Mouse (Mus musculus) kidney, postnatal 10 days (tissue): Measurements from ENCODE around the gene Fcer1g.

Experiments
- DNase-seq: peaks from one replicate; pipeline ENCODE4 v3.0.0; 2021; ENCODE audit warnings: mixed read lengths

Gene Fcer1g

DNA sequence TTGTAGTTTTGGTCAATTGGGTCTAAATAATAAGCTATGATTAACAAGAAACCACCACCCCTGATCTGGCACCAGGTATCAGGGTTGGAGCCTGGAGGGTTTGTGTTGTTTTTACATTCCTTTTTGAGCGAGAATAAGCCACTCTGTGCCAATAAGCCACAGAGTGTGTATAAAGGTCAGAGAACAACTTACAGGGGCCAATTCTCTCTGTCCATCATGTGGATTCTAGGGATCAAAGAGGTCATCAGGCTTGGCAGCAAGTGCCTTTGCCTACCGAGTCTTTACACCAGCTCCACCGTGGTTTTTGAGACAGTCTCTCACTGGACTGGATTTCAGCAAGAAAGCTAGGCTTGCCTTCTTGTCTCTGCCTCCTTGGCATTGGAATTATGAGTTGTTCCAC, 21.3 kb downstream of the Fcer1g start:
- DNase-seq = no peak

DNA sequence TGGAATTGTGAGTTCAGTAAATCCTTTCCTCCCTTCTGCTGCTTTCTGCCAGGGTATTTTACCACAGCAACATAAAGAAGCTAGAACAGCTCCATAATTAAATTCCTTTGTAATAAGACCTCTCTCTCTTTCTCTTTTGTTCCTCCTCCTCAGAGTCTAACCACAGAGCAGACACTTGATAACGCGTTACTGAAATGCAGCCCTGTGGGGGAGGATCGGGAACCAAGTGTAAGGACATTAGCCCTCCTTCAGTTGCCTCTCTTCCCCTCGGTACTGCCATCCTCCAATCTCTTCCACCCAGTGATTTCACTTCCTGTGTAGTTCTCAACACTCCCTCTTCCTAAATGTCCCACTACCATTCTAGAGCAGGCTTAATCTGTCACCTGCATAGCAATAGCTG, 24.8 kb downstream of the Fcer1g start:
- no peak for DNase-seq

DNA sequence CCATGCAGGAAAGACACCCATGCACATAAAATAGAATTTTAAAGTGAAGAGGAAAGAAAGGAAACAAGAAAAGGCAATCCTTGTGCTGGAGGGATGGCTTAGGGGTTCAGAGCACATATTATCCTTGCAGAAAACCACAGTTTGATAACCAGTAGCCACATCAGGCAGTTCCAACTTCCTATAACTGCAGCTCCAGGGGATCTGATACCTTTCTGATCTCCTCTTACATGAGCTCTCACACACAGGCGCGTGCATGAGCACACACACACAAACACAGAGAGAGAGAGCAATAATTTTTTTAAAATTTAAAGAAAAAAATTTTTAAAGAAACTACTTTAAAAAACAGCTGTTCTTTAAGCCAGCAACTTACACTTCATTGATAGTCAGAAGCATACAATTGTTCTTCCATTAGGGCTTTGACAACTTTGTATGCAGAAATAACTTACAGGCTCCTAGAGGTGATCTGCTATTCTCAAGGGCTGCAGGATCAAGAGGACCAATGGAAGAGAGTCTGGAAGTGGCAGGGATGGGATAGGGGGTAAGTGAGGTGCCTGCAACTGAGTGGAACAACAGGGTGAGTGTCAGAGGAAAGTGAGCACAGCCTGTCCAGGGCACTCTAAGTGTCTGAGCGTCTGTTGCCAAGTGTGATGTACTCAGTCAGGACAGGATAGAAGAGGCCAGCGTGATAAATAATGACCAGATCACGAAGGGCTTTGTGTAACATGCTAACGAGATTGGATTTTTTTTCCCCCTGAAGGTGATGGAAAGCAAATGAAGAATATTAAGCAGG, 28.3 kb downstream of the Fcer1g start:
- no peak for DNase-seq

DNA sequence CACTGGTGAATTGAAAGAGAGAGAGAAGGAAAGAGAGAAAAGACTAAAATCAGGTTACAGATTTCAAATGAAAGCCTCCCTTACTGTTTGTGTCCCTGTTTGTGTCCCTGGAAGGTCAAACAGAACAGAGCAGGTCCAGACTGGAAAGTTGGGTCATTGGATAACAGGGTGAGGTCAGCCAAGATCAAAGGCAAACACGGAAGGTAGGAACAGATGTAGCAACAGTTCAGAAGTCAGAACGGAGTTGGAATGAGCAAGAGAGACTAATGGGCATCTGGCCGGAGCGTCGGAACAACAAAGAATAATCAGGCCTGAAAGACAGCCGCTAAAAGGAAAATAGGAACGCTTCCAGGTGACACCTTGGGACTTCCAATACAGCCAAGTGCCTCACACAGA, 29.9 kb downstream of the Fcer1g start:
- DNase-seq = no peak

DNA sequence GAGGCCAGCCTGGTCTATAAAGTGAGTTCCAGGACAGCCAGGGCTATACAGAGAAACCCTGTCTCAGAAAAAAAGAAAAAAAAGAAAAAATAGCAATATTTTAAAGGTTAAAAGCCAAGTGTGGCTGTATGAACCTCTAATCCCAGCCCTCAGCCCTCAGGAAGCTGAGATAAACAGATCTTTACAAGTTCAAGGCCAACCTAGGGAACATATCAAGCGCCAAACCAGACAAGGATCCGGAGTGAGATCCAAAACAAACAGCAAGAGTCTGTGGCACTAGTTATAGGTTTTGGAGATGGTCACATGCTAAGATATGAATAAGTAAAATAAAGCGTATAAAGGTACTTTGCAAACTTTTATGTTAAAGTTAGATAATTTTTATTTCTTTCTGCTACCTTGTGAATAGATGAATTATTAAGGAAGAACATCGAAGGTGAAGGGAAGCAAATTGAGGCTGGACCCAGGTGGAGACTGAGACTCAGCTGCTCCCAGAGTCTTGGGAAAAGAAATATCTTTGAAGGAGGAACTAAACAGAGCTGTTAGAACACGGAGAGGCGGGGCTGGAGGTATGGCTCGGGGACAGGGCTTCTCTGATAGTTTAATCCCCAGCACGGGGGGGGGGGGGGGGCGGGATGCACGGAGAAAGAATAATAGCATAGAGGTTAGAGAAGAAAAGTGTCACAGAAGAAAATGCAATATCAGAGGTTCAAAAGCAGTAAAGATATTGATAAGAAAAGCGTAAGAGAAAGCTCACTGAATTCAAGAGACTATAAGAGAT, 30.5 kb downstream of the Fcer1g start:
- DNase-seq = no peak

DNA sequence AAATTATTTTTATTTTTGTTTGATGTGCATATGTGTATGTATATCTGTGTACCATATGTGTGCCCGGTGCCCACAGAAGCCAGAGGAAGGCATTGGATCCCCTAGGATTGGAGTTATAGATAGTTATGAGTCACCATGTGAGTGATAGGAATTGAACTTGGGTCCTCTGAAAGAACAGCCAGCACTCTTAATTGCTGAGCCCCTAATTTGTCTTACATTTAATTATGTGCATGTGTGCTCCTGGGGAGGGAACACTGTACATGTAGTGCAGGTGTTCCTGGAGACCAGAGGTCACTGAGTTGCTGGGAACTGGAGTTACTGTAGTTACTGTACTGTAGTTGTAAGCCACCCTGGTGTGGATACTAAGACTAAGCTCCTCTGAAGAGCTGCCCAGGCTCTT, 33.4 kb downstream of the Fcer1g start:
- DNase-seq = no peak

DNA sequence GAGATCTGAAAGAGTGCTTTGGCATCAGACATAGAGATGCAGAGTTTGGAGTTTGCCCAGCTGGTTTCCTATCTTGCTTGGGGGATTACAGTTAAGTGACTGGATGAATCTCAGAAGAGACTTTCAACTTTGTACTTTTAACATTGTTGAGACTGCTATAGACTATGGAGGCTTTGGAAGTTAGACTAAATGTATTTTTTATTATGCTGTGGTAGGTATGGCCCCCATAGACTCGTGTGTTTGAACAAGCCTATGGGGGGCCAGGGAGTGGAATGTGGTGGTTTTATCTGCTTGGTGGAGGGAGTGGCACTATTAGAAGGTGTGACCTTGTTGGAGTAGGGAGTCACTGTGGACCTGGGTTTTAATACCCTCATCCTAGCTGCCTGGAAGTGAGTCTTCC, 34.6 kb downstream of the Fcer1g start:
- DNase-seq = no peak

DNA sequence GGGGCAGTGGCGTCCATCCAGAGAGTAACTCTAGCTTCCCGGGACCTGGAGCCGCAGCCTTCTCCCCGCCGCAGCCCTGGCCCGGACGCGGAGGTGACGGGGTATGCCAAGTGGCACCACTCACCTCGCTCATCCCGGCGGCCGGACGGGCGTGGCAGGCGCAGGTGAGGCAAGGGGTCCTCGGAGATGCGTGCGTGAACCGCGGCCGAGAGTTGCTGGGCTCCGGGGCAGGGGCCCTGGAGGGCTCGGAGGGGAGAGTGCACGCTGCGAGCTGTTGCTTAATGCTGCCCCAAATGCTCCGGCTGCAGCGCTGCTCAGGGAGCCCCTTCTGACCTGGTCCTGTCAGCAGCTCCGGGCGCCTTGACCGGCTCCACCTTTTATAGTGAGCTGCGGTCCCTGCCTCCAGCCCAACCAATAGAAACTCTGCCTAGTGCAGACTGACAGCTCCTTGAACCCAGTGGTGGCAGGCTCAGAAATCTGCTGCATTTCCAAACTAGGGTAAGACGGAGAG, 38.2 kb downstream of the Fcer1g start, which contains the start of gene Pcp4l1:
Gene Pcp4l1, minus strand, starts transcription at position 382 of the 511 bp plus-strand sequence.
- DNase-seq = peak; percentile 68

DNA sequence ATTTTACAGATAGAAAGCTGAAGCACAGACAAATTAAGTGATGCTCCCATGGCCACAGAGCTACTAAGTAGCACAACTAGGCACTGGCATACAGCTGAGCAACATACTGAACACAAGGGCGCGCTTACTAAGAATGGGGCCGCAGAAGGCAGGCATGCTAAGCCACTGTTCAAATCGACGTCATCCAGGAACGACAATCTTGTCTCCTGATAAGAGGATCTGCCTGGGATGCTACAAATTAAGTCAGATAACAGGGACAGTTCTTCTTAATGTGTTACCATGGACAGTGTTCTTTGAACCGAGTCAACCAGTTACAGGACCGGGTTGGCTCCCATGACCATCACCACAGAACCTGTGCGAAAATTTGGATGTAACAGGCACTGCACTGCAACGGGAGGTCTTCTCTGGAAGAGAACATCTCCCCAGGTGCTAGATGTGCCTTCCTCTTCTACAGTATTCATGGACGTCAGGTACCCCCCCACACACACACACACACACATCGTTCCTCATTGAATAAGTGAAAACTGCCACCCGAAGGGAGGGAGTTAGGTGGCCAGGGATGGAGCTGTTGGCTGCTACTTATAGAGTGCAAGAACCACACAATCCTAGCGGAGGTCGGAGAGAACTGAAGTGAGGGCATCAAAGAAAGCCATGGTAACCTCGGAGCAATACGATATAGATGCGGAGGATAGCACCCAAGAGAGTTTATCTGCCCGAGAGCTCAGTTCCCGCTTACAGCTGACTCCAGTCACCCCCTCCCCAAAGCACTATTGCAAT, 38.9 kb downstream of the Fcer1g start:
- DNase-seq = no peak

DNA sequence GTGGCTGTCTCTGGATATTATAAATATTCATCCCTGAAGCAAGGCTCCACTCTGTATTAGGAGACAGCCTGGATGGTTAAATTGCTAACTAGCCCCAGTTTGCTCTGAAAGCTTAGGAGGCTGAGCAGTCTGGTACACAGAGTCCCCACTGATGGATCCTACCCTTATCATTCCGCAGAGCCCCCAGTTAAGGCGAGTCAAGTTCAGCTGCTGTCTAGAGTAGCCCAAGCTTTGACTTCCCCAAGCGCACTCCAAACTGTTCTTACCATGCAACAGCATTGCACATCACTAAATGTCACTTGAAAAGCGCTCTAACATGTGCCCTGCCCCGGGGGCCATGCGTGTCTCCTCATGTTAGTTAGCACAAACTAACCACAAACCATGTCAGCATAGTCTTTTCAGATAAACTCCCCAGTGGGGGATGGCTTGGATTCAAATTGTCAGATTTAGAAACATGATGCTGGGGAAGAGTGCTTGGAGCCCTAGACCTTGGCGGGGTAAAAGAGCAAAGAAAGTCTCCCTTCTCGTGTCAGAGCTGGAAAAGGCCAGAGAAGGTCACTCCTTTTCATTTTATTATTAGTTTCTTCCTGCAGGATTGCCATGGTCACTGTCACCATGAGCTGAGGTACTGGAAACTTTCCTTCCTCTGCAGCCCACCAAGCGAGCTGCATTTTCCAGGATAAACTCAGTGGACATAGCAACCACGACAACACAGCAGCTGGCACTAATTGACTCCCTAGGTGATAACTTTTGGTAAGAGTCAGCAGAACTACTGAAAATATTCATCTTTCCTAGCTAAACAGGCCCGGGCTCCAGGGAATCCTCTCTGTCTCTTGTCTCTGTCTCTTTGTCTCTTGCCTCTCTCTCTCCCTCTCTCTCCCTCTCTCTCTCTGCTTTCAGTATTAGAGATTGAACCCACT, 40.0 kb downstream of the Fcer1g start:
- DNase-seq = no peak

DNA sequence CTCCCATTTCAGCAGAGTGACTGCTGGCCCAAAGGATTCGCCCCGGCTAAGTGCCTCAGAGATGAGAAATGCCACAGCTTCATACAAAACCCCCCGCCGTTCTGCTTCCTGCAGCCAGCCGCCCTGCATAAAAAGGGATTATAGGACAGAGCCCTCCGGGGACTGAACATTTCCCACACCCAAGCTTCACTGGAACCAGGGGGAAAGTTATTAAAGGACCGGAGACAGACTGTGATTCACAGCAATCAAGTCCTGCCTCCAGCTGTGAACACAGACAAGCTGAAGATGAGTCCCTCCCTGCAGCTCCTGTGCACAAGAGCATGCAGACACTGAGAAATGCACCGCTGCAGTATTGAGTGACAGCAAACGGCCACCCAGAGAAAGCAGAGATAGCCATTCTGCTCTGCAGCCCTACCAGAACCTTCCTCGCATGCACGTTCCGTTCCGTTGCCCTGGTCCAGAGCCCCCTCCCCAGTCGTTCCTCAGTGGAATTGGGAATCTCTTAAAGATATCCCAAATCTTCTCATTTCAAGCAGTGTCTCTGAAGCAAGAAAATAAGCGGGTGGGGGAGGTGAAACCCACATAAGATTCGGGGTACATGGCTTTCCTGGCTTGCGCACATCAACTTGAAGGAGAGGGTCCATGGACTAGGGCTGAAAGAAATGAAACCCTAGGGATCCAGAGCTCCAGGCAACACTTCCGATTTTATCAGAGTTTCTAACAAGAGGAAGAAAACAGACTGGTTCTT, 40.9 kb downstream of the Fcer1g start:
- peak; percentile 25 for DNase-seq

DNA sequence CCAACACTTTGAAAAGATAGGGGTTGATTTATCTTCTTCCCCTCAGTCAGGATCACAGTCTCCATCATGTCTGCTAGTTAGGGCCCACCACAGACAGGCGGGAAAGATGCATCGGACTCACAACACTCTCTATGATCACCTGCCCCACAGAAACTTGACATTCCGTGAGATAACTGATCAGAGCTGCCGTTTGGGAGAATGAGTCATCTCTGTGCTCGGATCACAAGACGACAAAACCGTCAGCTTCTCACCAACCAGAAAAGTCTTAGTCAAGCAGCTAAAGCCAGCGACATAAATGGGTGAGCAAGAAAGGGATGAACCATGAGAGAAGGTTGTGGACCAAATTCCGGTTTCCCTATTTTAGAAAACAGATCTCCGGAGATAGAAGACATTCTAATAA, 41.9 kb downstream of the Fcer1g start:
- no peak for DNase-seq

DNA sequence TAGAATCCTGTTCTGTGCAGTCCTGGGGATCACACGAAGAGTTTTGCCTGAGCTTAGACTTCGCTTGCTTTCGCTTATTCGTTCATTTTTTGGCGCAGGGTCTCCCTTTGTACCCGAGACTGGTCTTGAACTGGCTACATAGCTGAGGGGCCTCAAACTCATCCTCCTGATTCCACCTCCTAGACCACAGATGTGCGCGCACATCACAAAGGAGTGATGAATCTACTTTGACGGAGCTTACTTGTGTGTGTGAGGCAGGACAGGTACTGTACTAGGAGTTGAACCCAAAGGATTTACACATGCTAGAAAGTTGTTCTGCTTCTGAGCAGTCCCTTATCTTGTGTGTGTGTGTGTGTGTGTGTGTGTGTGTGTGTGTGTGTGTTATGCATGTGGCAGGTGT, 43.3 kb downstream of the Fcer1g start:
- DNase-seq = no peak

DNA sequence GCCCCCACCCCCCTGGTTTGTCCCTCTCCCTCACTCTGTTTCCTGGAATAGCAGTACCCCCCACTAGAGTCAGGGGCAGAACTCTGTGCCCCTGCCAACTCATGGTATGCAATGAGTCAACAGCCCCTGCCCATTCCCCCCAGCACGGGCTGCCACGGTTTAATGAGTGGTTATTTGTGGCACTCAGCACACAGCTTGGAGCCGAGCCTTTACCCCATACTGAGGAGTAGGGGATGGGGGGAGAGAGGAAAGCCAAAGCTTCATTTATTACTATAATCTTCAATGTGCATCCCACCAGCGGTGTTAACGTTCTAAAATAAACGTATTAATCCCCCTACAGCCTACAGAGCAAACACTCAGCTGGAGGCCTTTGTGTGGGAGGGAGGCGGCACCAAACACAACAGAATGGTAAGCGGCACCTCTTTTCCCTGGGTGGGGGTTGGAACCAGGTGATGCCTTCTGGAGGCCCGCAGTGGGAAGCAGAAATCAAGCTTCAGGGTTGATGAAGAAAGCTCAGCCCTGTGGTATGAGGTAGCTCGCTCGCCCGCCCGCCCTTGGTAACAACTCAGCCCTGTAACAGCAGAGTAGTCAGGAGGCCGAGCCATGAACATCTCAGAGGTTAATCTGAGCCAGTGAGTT, 44.6 kb downstream of the Fcer1g start:
- DNase-seq = no peak

DNA sequence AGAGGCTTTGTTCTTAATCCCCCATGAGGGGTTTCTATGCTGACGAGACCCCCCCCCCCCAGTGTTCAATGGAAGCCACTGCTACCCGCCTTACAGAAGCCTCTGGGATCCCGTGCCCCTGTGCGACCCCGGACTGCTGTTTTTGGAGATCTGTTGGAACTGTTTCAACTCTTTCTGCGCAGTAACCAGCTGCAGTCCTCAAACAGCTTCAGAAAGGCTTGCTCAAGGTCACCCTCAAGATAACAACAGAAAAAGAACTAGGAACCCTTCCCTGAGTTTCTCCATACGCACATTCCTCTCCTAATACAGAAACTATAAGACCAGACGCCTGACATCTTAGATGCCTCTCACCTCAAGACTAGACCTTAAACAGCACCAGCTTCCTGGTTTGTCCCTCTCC, 45.1 kb downstream of the Fcer1g start:
- DNase-seq = peak; percentile 59

DNA sequence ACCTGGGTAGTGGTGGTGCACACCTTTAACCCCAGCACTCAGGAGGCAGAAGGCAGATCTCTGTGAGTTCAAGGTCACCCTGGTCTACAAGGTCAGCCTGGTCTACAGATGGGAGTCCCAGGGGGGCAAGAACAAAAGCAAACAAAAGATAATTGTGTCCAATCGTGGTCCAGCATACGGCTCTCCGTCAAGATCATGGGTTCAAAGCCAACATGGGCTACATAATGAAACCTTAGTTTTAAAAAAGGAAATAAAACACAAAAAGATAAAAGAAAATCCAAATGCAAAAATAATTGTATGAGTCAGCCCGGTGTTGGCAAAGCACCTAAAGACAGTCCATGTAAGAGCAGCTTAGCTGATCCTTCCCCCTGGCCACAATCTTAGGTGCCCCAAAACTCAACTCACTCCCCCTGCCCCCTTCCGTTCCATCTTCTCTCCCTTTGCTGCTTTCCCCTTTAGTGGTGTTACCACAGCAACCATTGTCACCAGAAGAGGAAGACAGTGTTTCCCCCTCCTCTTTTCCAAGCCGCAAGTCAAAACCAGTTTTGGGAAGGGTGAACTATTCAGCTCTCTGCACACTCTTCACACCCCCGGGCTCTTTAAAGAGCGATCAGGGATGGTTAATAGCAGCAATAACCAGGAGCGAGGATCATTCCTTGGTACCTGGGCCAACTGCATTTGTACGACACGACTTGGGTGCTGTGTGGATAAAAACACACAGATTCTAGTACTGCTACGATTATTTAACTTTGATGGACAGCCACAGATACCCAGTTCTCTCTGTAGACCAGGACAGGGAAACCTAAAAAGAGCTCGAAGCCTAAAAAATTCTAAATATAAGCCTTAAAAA, 46.1 kb downstream of the Fcer1g start:
- no peak for DNase-seq

DNA sequence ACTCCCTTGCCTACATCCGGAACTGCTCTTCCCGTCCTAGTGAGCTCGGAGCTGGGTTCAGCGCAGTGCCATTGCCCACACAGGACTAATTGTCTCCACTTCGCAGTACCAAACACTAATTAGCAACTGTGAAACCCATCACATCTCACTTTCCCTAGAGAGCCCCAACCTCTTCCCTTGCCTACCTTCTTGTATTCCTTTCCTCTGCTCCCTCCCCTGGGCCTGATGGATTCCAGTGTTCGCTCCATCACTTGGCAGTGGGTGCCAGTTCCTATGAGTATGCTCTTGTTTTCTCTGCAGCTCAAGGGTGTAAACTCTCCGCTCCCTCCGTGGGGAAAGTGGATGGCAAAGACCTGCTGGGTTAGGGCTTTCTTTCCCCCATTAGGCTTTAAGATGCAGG, 48.5 kb downstream of the Fcer1g start:
- DNase-seq = no peak

DNA sequence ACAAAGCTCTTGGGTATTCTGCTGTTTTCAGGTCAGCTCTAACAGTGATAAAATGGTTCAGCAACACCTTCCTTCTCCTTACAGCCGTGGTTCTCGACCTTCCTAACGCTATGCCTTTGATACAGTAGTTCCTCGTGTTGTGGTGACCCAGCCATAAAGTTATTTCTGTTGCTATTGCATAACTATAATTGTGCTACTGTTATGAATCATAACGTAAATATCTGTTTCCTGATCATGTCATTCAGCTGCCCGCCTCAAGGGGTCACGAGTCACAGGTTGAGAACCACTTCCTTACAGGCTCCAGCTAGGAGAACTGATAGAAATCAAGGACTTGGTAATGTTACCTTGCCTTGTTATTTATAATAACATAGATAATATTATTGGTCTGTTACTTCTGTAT, 49.9 kb downstream of the Fcer1g start:
- peak; percentile 43 for DNase-seq

DNA sequence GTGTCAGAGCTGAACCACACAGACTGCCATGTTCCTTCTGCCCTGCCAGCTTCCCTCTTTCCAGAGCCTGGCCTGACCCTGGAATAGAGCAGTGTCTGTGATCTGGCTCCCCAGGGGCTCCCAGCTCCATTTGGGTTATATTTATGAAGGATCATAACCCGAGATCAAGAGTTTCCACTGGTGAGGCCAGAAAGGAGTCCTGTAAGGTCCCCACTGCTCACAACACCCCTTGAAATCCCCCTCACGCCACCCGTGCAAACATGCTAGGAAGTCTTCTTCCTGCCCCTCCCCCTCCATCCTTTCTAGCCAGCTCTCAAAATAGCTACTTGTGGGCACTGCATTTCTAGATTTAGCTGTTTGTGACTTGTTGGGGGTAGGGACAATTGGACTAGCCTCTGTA, 50.5 kb downstream of the Fcer1g start:
- peak; percentile 57 for DNase-seq

DNA sequence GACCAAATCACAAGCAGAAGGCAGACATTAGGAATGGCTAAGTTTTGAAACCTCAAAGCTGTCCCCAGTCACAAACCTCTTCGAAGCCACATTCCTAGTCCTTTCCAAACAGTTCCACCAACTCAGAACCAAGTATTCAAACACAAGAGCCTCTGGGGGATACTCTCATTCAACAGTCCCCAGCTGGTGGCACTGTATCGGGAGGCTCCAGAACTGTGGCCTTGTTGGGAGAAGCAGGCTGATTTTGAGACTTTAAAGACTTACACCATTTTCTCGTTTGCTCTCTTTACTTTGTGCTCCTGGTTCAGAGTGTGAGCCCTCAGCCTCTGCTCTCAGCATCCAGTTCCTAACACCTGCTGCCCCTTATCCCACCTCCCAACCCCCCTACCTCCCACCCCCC, 51.1 kb downstream of the Fcer1g start:
- DNase-seq = no peak
